Mouse (Mus musculus): ENCODE measurements around the gene Myt1l.
A peak's percentile ranks its signal among the peaks of the same experiment; 100 is the strongest.

The Myt1l gene

GRCm38 (mm10) chr12:29569311-29569710 lies 41.1 kb downstream of the Myt1l start:
- DNase-seq (ENCODE audit: low spot score): no peak

DNA sequence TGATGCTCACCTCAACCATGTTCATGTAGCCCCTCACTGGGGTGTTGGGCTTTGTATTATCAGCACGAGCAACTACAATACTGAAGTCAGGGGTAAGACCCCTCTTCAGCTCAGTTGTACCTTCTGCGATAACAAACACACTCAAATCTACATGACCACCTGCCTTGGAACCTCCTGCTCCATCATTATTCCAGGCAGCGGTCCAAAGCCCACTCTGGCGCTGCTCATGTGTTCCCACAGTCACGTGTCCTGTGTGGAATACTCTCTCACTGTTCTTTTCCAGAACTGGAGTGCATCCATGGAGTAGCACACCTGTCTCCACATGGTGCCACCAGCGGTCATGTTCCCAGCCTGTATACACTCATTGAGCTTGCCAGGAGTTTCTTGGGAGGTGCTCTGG lies 42.2 kb downstream of the Myt1l start:
- no peak for DNase-seq (ENCODE audit: low spot score)

GRCm38 (mm10) chr12:29571613-29572012 lies 43.4 kb downstream of the Myt1l start:
- no peak for DNase-seq (ENCODE audit: low spot score)

DNA sequence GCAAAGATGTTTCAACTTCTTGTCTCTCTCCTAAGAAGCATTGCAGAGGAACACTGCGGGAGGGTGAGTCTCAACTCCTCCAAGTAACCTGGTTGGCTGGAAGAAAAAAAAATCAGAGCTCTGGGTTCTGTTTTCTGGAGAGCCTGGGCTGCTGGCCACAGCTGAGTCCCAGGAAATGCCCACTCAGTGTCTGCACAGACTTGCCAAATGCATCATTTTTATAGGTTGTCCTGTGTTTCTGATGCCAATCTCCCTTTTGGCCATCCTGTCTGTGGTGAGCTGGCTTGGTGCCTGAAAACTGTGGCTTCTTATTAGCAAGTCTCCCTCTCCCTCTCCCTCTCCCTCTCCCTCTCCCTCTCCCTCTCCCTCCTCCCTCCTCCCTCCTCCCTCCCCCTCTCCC lies 65.6 kb downstream of the Myt1l start:
- DNase-seq (ENCODE audit: low spot score): no peak

DNA sequence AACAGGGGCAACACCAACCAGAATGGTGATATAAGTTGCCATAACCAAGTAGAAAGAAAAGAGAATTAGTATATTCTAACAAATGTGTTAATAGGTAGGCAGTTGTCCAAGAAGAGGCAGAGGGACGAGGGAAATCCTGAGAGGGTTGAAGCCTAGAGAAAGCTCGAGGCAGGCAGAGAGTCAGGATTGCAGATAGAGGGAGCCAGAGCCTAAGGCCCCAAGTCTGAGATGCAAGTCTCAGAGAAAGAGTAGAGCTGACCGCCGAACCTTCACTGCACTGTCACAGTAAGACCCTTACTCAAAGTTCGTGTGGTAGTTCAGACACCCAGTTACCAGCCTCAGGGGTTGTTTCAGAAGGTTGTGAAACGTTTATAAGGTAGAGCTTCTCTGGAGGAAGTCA lies 71.7 kb downstream of the Myt1l start:
- no peak for DNase-seq (ENCODE audit: low spot score)

DNA sequence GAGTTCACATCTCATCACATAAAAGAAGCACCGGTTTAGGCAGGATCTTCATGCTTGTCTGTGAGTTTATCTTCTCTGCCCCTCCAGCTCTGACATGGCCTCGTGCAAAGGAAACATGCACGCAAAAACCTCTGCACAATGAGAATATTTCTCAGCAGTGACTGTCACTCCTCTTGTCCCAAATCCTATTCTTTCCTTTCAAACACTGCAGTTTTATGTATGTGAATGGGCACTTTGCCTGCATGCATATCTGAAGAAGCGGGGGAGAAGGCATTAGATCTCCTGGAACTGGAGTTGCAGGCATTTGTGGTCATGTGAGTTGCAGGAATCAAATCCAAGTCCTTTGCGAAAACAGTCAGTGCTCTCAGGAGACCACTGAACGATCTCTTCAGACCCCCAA lies 73.0 kb downstream of the Myt1l start:
- no peak for DNase-seq (ENCODE audit: low spot score)

GRCm38 (mm10) chr12:29604659-29605058 lies 76.5 kb downstream of the Myt1l start:
- no peak for DNase-seq (ENCODE audit: low spot score)

GRCm38 (mm10) chr12:29605124-29605523 lies 76.9 kb downstream of the Myt1l start:
- no peak for DNase-seq (ENCODE audit: low spot score)

- DNase-seq (ENCODE audit: low spot score): peak; percentile 29
Measured at GRCm38 (mm10) chr12:29606221-29606620, 78.0 kb downstream of the Myt1l start.

DNA sequence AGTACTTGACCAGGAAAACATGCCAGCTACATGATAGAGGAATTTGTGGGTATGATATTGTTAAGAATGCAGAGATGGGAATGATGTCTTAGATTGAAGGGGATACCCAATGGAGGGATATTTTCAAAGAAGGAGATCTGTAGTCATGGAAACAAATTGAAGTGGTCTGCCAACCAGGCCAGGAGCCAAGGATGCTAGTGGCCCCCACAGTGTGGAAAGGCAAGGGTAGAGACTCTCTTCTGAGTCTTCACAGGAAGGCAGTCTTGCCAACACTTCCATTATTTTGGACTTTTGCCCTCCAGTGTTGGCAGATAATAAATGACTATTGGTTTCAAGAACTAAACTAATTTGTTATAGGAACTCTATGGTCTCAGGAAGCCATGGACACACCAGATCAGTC lies 89.6 kb downstream of the Myt1l start:
- no peak for DNase-seq (ENCODE audit: low spot score)

DNA sequence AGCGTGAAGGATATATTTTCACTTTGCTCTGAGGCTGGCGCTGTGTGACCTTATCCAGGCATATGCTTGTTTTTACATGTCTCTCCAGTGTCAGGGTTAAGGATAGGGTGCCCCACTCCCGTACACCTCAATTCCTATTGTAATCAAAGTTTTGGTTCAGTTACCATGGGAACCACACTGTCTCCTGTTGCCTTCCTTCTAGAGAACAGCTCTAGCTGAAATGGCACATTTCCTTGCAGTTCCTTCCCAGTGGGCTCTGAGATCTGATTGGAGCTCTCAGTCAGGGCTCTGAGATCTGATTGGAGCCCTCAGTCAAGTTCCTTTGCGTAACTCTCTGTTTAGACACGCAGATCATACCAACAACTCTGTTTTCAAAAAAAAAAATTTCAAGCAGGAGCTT lies 93.3 kb downstream of the Myt1l start:
- DNase-seq (ENCODE audit: low spot score): no peak

GRCm38 (mm10) chr12:29627956-29628750 lies 100.0 kb downstream of the Myt1l start:
- DNase-seq (ENCODE audit: low spot score): no peak

- DNase-seq (ENCODE audit: low spot score): no peak
Measured at GRCm38 (mm10) chr12:29629875-29630538, 101.8 kb downstream of the Myt1l start.

- no peak for DNase-seq (ENCODE audit: low spot score)
Measured at GRCm38 (mm10) chr12:29634509-29634908, 106.3 kb downstream of the Myt1l start.

DNA sequence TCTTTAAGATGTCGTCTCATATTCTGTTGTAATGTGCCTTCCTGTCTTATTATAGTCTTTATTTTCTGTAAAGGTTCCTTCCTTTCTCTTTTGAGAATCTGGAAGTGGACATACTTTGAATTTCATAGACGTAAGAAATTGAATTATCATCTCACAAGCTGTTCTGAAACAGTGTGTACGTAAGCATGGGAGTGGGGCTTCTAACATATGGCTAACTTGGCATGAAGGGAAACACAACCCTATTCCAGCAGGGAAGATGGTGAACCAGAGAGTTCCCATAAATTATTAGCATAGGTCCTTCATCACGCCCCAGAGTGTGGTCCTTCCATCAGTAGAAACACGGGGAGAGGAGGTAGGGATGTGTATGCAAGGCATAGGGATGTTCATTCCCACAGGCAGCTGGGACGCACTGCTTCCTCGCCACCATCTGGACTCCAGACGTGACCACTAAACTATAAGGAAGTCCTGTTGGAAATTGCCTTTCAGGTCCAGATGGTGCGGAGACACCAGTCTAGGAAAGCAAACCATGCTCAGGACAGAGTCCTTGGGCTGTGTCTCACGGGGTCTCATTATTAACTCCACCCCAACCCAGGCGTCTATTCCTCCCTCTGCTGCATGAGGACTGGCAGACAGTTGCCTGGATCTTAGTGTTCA lies 111.5 kb downstream of the Myt1l start:
- DNase-seq (ENCODE audit: low spot score): no peak

DNA sequence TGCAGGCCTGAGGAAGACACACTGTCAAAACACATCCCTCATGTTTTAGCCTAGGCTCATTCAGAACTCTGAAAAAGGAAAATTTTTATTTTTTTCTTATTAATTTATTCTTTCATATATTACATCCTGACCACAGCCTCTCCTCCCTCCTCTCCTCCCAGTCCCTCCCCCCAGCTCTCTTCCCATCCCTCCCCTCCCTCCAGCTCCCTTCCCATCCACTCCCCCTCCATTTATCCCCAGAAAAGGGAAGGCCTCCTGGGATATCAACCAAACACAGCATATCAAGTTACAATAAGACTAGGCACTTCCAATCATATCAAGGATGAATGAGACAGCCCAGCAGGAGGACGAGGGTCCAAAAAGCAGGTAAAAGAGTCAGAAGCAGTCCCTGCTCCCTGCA lies 112.0 kb downstream of the Myt1l start:
- DNase-seq (ENCODE audit: low spot score): no peak

DNA sequence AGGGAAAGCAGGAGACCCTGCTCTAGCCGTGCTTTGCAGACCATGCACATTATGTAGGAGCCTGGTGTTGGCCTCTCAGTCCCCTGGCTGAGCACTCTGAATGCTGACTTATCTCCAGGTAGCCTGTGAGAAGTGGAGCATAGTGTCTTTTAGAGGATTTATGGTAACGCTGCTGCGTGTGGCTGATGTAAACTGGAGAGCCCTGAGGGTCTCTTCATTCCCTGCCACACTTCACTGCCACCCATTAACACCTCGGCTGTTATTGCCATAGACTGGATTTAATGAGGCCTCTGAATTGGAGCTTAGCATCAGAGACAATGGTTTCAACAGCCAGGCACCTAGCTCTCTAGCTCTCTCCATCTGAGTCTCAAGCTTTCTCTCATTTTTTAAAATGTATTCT lies 114.7 kb downstream of the Myt1l start:
- no peak for DNase-seq (ENCODE audit: low spot score)

- no peak for DNase-seq (ENCODE audit: low spot score)
Measured at GRCm38 (mm10) chr12:29644091-29644490, 115.9 kb downstream of the Myt1l start.

- DNase-seq (ENCODE audit: low spot score): no peak
Measured at GRCm38 (mm10) chr12:29644721-29645120, 116.5 kb downstream of the Myt1l start.

DNA sequence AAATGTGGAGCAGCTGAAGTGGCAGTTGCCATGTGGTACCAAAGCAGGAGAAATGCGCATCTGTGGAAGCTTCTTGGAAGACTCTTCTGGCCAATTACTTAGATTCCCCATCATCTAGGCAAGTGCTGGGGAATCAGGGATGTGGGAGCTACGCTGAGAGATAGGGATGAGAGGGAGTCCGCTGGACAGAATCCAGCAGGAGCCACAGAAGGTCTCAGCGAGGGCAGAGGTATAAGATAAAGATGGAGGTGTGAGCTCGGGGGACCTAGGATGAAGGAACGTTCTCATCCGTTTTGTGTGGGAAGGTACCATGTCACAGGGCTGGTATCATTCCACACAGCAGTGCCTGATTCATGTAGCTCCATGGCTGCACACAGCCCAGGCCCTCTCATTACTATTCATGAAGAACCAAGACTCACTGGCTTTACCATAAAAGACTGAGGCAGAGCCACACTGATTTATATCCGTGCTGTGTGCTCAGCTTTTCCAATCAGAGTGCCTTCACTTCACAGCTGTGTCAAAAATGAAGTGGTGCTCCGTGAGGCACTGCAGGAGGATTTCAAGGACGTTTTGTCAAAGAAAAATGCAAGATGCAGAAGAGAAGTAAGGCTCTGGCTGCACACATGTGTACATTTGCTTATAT lies 121.4 kb downstream of the Myt1l start:
- no peak for DNase-seq (ENCODE audit: low spot score)

- no peak for DNase-seq (ENCODE audit: low spot score)
Measured at GRCm38 (mm10) chr12:29652516-29652915, 124.3 kb downstream of the Myt1l start.

DNA sequence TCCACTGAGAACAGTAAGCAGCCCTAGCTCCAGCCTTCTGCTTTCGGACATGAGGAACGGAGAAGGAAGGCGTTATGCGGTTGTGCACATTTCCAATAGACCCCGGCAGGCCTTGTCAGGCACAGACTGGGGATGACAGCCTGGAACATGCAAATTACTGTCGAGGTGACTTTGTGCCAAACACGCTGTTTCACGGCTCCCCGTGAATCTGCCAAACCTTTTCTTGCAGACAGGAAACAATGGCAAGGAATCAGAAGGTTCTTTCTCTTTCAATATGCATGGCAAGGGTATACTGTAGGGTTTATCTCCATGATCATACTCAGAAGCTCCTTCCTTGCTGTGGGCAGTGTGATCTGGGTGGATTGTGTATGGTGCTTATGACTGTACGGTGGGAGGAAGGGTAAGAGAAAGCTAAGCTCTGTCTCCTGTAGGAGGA lies 127.0 kb downstream of the Myt1l start:
- no peak for DNase-seq (ENCODE audit: low spot score)

DNA sequence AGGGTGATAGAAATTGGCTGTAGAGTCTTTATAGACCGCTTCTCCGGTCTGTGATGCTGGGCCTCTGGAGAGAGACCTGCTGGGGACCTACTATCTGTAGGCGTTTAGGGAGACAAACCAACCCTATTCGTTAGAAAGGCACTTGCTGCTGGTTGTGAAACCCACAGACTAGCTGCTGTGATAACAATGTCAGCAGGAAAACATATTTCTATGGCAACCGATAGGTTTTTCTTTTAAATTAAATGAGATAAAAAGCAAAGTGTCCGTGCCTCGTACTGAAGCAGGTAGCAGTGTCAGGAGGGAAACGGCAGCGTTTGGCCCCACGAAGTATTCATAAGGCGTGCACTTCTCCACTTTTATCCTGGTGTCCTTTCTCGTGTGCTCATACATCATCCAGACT lies 127.5 kb downstream of the Myt1l start:
- no peak for DNase-seq (ENCODE audit: low spot score)

All from layer of hippocampus, adult 9-10 months (tissue).